Mouse (Mus musculus) megakaryocyte, adult 5-6 weeks (primary cell): ENCODE results near the gene Bcat2. TPM values are rescaled to one million over a fixed set of nuclear protein-coding genes. Genes with fewer than 3 reads are reported as not detected.

ENCODE experiments used
- ATAC-seq: 2 replicates; pipeline ENCODE4 v1.8.0; 2016; ENCODE audit warnings: mild to moderate bottlenecking, inconsistent platforms; ENCODE audit not compliant: poor library complexity, severe bottlenecking
- total RNA-seq, 2 experiments: library from RNA; stranded (forward) in 1 of 2; stranded (reverse) in 1 of 2; fragments of 153-499, 151-499 nt in 1 of 2; fragments of 221-1000, 200-1000 nt in 1 of 2; gene quantifications; 2 replicates each; pipeline versions ENCODE4 v1.2.3 to v1.2.4; 2015 to 2017

Bcat2 gene
- total RNA-seq, 2 experiments from 2014 or later = 16.7 to 26.6 TPM

GRCm38 (mm10) chr7:45574472-45575379, 4.8 kb downstream of the Bcat2 start:
- ATAC-seq = no peak

- ATAC-seq = no peak
Measured at GRCm38 (mm10) chr7:45585923-45586322, 16.0 kb downstream of the Bcat2 start.

GRCm38 (mm10) chr7:45587631-45588592, 18.0 kb downstream of the Bcat2 start:
- no peak for ATAC-seq

- peak; percentile 86 for ATAC-seq
Measured at GRCm38 (mm10) chr7:45589173-45589572, 19.2 kb downstream of the Bcat2 start.

GRCm38 (mm10) chr7:45589898-45590297, 19.9 kb downstream of the Bcat2 start:
- ATAC-seq = no peak

GRCm38 (mm10) chr7:45590874-45591273, 20.9 kb downstream of the Bcat2 start:
- ATAC-seq = no peak

GRCm38 (mm10) chr7:45591880-45592279, 21.9 kb downstream of the Bcat2 start:
- ATAC-seq = no peak

GRCm38 (mm10) chr7:45593118-45593815, 23.3 kb downstream of the Bcat2 start:
- ATAC-seq = peak; percentile 75

GRCm38 (mm10) chr7:45595176-45595575, 25.2 kb downstream of the Bcat2 start:
- ATAC-seq = no peak

- ATAC-seq = no peak
Measured at GRCm38 (mm10) chr7:45596107-45596506, 26.2 kb downstream of the Bcat2 start.

GRCm38 (mm10) chr7:45597013-45597412, 27.1 kb downstream of the Bcat2 start:
- ATAC-seq = no peak

- no peak for ATAC-seq
Measured at GRCm38 (mm10) chr7:45597527-45597926, 27.6 kb downstream of the Bcat2 start.

- ATAC-seq = no peak
Measured at GRCm38 (mm10) chr7:45598960-45599879, 29.3 kb downstream of the Bcat2 start.

- no peak for ATAC-seq
Measured at GRCm38 (mm10) chr7:45605704-45606289, 35.8 kb downstream of the Bcat2 start.

GRCm38 (mm10) chr7:45609511-45609910, 39.6 kb downstream of the Bcat2 start:
- ATAC-seq = no peak

- ATAC-seq = no peak
Measured at GRCm38 (mm10) chr7:45616277-45616676, 46.3 kb downstream of the Bcat2 start.

- no peak for ATAC-seq
Measured at GRCm38 (mm10) chr7:45617042-45617695, 47.2 kb downstream of the Bcat2 start, which contains the start of gene Fut1. Gene Fut1 (plus strand): TSS chr7:45617289.

- no peak for ATAC-seq
Measured at GRCm38 (mm10) chr7:45618316-45618715, 48.4 kb downstream of the Bcat2 start.

GRCm38 (mm10) chr7:45619592-45619991, 49.6 kb downstream of the Bcat2 start:
- ATAC-seq = no peak
